Mouse (Mus musculus): ENCODE measurements around the gene Lrrc26. TPM values are rescaled to one million over a fixed set of nuclear protein-coding genes. Genes with fewer than 3 reads are reported as not detected.

Gene Lrrc26
- polyA plus RNA-seq, 1 experiment from 2014 or later: not detected

- ATAC-seq (ENCODE audit: insufficient number of reproducible peaks, insufficient read depth, low FRiP score, low read depth): no peak
- Histone ChIP-seq H3K4me1 (ENCODE audit: control insufficient read depth in 2 of 2, insufficient read depth in 2 of 2, low read length in 2 of 2) (peaks cover 0 to 6% of the 10 kb centered on the region in 2 experiments; a peak in 1 of 4 replicates), H3K36me3 (ENCODE audit: control insufficient read depth, insufficient read depth, low read length) (peaks cover 49% of the 10 kb centered on the region), H3K9me3 (ENCODE audit: control insufficient read depth, low read length) (no peaks in the 10 kb centered on the region), H3K9ac (ENCODE audit: low read length) (no peak overlapping the region), H3K27me3 (ENCODE audit: control insufficient read depth, insufficient read depth, low read length) (peaks cover 36% of the 10 kb centered on the region), H3K4me3 (ENCODE audit: control insufficient read depth in 1 of 2, insufficient read depth in 1 of 2, low read depth in 1 of 2, low read length in 2 of 2) (no peak overlapping the region), H3K27ac (replicated peaks in 1 of 2; ENCODE audit: control insufficient read depth in 1 of 2, insufficient read depth in 1 of 2, low read depth in 2 of 2, low read length in 2 of 2) (0 out of 4 replicates have a peak overlapping the region, but pooled peaks of 1 of the 2 experiments have one; percentile 12), H3K4me2 (ENCODE audit: low read length) (no peak overlapping the region)
- WGBS: 56% methylated on average over 1 of the region's 1 CpGs
Observed at GRCm38 (mm10) chr2:25286314-25286713, 3.4 kb upstream of the Lrrc26 start.

GRCm38 (mm10) chr2:25286837-25287636, 2.7 kb upstream of the Lrrc26 start:
- H3K27ac ChIP-seq (replicated peaks in 1 of 2; ENCODE audit: control insufficient read depth in 1 of 2, insufficient read depth in 1 of 2, low read depth in 2 of 2, low read length in 2 of 2): 0 out of 4 replicates have a peak overlapping the region, but pooled peaks of 1 of the 2 experiments have one; percentile 12
- peaks cover 43% of the 10 kb centered on the region for H3K27me3 ChIP-seq (ENCODE audit: control insufficient read depth, insufficient read depth, low read length)
- ATAC-seq (ENCODE audit: insufficient number of reproducible peaks, insufficient read depth, low FRiP score, low read depth): peak; percentile 23; the same call in 1 of the 2 replicates
- H3K36me3 ChIP-seq (ENCODE audit: control insufficient read depth, insufficient read depth, low read length): peaks cover 45% of the 10 kb centered on the region
- peaks cover 0 to 10% of the 10 kb centered on the region in 2 experiments; a peak in 2 of 4 replicates for H3K4me1 ChIP-seq (ENCODE audit: control insufficient read depth in 2 of 2, insufficient read depth in 2 of 2, low read length in 2 of 2)
- no peaks in the 10 kb centered on the region for H3K9me3 ChIP-seq (ENCODE audit: control insufficient read depth, low read length)
- H3K4me3 ChIP-seq (ENCODE audit: control insufficient read depth in 1 of 2, insufficient read depth in 1 of 2, low read depth in 1 of 2, low read length in 2 of 2): no peak overlapping the region
- H3K9ac ChIP-seq (ENCODE audit: low read length): no peak overlapping the region
- WGBS: 45% methylated on average over 7 of the region's 7 CpGs
- H3K4me2 ChIP-seq (ENCODE audit: low read length): no peak overlapping the region

- no peak for ATAC-seq (ENCODE audit: insufficient number of reproducible peaks, insufficient read depth, low FRiP score, low read depth)
- Histone ChIP-seq H3K4me3 (ENCODE audit: control insufficient read depth in 1 of 2, insufficient read depth in 1 of 2, low read depth in 1 of 2, low read length in 2 of 2) (no peak within 1 kb of the TSS), H3K27ac (replicated peaks in 1 of 2; ENCODE audit: control insufficient read depth in 1 of 2, insufficient read depth in 1 of 2, low read depth in 2 of 2, low read length in 2 of 2) (no peak within 1 kb of the TSS), H3K4me1 (ENCODE audit: control insufficient read depth in 2 of 2, insufficient read depth in 2 of 2, low read length in 2 of 2) (peaks cover 0 to 16% of the 10 kb centered on the region in 2 experiments; a peak in 3 of 4 replicates), H3K4me2 (ENCODE audit: low read length) (no peak within 1 kb of the TSS), H3K9ac (ENCODE audit: low read length) (no peak within 1 kb of the TSS), H3K36me3 (ENCODE audit: control insufficient read depth, insufficient read depth, low read length) (peaks cover 34% of the 10 kb centered on the region), H3K27me3 (ENCODE audit: control insufficient read depth, insufficient read depth, low read length) (peaks cover 54% of the 10 kb centered on the region), H3K9me3 (ENCODE audit: control insufficient read depth, low read length) (no peaks in the 10 kb centered on the region)
- WGBS: 79% methylated on average over 6 of the region's 6 CpGs
Observed at GRCm38 (mm10) chr2:25287927-25288649, 1.6 kb upstream of the Lrrc26 start, which contains the start of gene Tmem210. Tmem210 (plus strand) TSS chr2:25288145.

- ATAC-seq (ENCODE audit: insufficient number of reproducible peaks, insufficient read depth, low FRiP score, low read depth): no peak
- Histone ChIP-seq H3K36me3 (ENCODE audit: control insufficient read depth, insufficient read depth, low read length) (peaks cover 27% of the 10 kb centered on the region), H3K27ac (replicated peaks in 1 of 2; ENCODE audit: control insufficient read depth in 1 of 2, insufficient read depth in 1 of 2, low read depth in 2 of 2, low read length in 2 of 2) (no peak overlapping the region), H3K4me3 (ENCODE audit: control insufficient read depth in 1 of 2, insufficient read depth in 1 of 2, low read depth in 1 of 2, low read length in 2 of 2) (no peak overlapping the region), H3K9me3 (ENCODE audit: control insufficient read depth, low read length) (no peaks in the 10 kb centered on the region), H3K4me2 (ENCODE audit: low read length) (no peak overlapping the region), H3K9ac (ENCODE audit: low read length) (no peak overlapping the region), H3K4me1 (ENCODE audit: control insufficient read depth in 2 of 2, insufficient read depth in 2 of 2, low read length in 2 of 2) (peaks cover 0 to 16% of the 10 kb centered on the region in 2 experiments; a peak in 3 of 4 replicates), H3K27me3 (ENCODE audit: control insufficient read depth, insufficient read depth, low read length) (peaks cover 61% of the 10 kb centered on the region)
- WGBS: 75% methylated on average over 7 of the region's 7 CpGs
Observed at GRCm38 (mm10) chr2:25288734-25289345, 875 bp upstream of the Lrrc26 start.

GRCm38 (mm10) chr2:25290101-25290815, 543 bp downstream of the Lrrc26 start:
- peaks cover 74% of the 10 kb centered on the region for H3K27me3 ChIP-seq (ENCODE audit: control insufficient read depth, insufficient read depth, low read length)
- WGBS: 2% methylated on average over 54 of the region's 54 CpGs
- ATAC-seq (ENCODE audit: insufficient number of reproducible peaks, insufficient read depth, low FRiP score, low read depth): no peak

GRCm38 (mm10) chr2:25290816-25291130, 1.1 kb downstream of the Lrrc26 start:
- Histone ChIP-seq H3K4me1 (ENCODE audit: control insufficient read depth in 2 of 2, insufficient read depth in 2 of 2, low read length in 2 of 2) (peaks cover 0 to 16% of the 10 kb centered on the region in 2 experiments; a peak in 3 of 4 replicates), H3K9me3 (ENCODE audit: control insufficient read depth, low read length) (no peaks in the 10 kb centered on the region), H3K27me3 (ENCODE audit: control insufficient read depth, insufficient read depth, low read length) (peaks cover 79% of the 10 kb centered on the region), H3K27ac (replicated peaks in 1 of 2; ENCODE audit: control insufficient read depth in 1 of 2, insufficient read depth in 1 of 2, low read depth in 2 of 2, low read length in 2 of 2) (no peak overlapping the region), H3K36me3 (ENCODE audit: control insufficient read depth, insufficient read depth, low read length) (peaks cover 8% of the 10 kb centered on the region), H3K4me2 (ENCODE audit: low read length) (peak overlapping the region; percentile 47), H3K9ac (ENCODE audit: low read length) (no peak overlapping the region), H3K4me3 (ENCODE audit: control insufficient read depth in 1 of 2, insufficient read depth in 1 of 2, low read depth in 1 of 2, low read length in 2 of 2) (peak overlapping the region in 1 of 2 experiments; percentile 19; a peak in 1 of 4 replicates)
- no peak for ATAC-seq (ENCODE audit: insufficient number of reproducible peaks, insufficient read depth, low FRiP score, low read depth)
- 2% methylated on average over 18 of the region's 18 CpGs for WGBS

More at GRCm38 (mm10) chr2:25290101-25290815, 543 bp downstream of the Lrrc26 start:
- no peak overlapping the region for H3K9ac ChIP-seq (ENCODE audit: low read length)
- H3K4me3 ChIP-seq (ENCODE audit: control insufficient read depth in 1 of 2, insufficient read depth in 1 of 2, low read depth in 1 of 2, low read length in 2 of 2): peak overlapping the region; percentile 14 to 19; a peak in 3 of 4 replicates
- H3K27ac ChIP-seq (replicated peaks in 1 of 2; ENCODE audit: control insufficient read depth in 1 of 2, insufficient read depth in 1 of 2, low read depth in 2 of 2, low read length in 2 of 2): no peak overlapping the region
- H3K4me1 ChIP-seq (ENCODE audit: control insufficient read depth in 2 of 2, insufficient read depth in 2 of 2, low read length in 2 of 2): peaks cover 0 to 16% of the 10 kb centered on the region in 2 experiments; a peak in 3 of 4 replicates
- H3K4me2 ChIP-seq (ENCODE audit: low read length): peak overlapping the region; percentile 47
- peaks cover 13% of the 10 kb centered on the region for H3K36me3 ChIP-seq (ENCODE audit: control insufficient read depth, insufficient read depth, low read length)
- no peaks in the 10 kb centered on the region for H3K9me3 ChIP-seq (ENCODE audit: control insufficient read depth, low read length)

Measured in heart, embryonic 14.5 days (tissue).